Mouse (Mus musculus) kidney, postnatal 14 days (tissue): Measurements from ENCODE around the gene Pdia4.
"Not testable (repeated sequence)": the region's sequence is repeated elsewhere in the genome, so short reads cannot be mapped to it uniquely, and the experiment has no call there.

Experiments used
- DNase-seq: peaks from one replicate; pipeline ENCODE4 v3.0.0; 2022; ENCODE audit warnings: mixed read lengths

Pdia4 gene

DNA sequence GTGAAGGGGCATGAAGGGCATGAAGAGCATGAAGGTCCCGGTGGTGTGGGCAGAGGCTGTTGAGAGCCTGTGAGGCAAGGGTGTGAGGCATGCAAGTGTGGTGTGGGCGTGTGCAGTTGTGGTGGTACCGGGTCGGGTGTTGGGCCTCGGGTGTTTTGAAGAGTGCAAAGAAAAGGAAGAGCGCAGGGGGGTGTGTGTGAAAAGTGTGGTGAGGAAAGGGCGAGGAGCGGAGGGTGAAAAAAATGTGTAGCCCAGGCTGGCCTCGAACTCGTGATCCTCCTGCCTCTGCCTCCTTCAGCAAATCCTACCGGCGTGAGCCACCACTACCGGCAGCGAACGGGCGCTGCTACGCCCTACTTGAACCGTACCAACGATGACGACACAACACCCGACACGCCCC, 55.8 kb downstream of the Pdia4 start:
- not testable (repeated sequence) for DNase-seq

DNA sequence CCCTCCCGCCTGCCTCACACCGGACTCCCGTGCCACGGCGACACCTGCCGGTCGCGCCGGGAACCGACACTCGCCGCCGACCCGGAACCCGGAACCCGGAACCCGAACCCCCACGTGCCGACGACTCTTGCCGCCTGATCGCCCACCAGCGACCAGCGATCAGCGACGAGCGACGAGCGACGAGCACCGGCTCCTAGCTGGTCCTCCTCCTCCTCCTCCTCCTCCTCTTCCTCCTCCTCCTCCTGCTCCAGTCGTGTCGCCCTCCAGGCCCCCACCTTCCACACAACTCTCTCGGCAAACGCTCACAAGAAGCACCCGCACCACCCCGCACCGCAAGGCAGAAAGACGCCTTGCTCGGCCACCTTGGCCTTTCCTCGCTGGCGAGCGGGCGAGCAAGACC, 60.1 kb downstream of the Pdia4 start:
- not testable (repeated sequence) for DNase-seq

DNA sequence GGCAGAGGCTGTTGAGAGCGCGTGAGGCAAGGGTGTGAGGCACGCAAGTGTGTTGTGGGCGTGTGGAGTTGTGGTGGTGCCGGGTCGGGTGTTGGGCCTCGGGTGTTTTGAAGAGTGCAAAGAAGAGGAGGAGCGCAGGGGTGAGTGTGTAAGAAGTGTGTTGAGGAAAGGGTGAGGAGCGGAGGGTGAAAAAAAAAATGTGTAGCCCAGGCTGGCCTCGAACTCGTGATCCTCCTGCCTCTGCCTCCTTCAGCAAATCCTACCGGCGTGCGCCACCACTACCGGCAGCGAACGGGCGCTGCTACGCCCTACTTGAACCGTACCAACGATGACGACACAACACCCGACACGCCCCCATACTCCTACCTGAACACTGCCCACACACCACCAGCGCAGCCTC, 64.9 kb downstream of the Pdia4 start:
- DNase-seq: peak; percentile 87

DNA sequence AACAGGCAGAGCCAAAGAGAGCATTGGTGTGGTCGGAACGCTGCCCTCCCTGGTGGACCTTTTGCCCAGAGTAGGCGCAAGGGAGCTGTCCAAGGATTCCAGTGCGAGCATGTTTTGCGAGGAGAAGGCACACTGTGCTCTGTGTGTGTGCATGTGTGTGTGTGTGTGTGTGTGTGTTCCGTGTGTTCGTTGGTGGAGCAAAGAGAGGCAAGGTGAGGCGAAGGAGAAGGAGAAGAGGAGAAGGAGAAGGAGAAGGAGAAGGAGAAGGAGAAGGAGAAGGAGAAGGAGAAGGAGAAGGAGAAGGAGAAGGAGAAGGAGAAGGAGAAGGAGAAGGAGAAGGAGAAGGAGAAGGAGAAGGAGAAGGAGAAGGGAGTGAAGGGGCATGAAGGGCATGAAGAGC, 65.3 kb downstream of the Pdia4 start:
- not testable (repeated sequence) for DNase-seq
